Mouse (Mus musculus) heart, postnatal 0 days (tissue): ENCODE data around the gene Dgkd.

Experiments
- CTCF ChIP-seq: IDR thresholded peaks from 2 replicates; pipeline ENCODE4 v1.5.1; 2016; ENCODE audit warnings: antibody characterized with exemption, control low read depth, low read depth
- EP300 ChIP-seq: IDR thresholded peaks from 2 replicates; pipeline ENCODE4 v1.6.1; 2016; ENCODE audit warnings: antibody characterized with exemption, low read depth

GRCm38 (mm10) chr1:87848237-87848996, 4.7 kb upstream of the Dgkd start:
- TF ChIP-seq CTCF = no peak
- no peak for TF ChIP-seq EP300
